Mouse (Mus musculus): ENCODE data around the gene Cnppd1. TPM values are rescaled to one million over a fixed set of nuclear protein-coding genes. Genes with fewer than 3 reads are reported as not detected.

Gene Cnppd1
- total and polyA plus RNA-seq, 3 experiments = 12.3 to 47.2 (median 16.2) TPM

GRCm38 (mm10) chr1:75142301-75143261 lies at the start of gene Cnppd1, which contains the start of gene Retreg2 (continued):
- TF ChIP-seq USF2 (conservative IDR thresholded peaks at IDR 0.05; ENCODE audit: low read depth, low read length) = peak; percentile 99

- Histone ChIP-seq H3K4me2 (ENCODE audit: insufficient read depth, low read depth, poor library complexity, severe bottlenecking) (peak within 1 kb of the TSS; percentile 86), H3K79me2 (replicated peaks; ENCODE audit: control insufficient read depth, extremely low read depth, insufficient read depth, poor library complexity, severe bottlenecking) (no peaks in the 10 kb centered on the region), H3K9ac (ENCODE audit: insufficient read depth, low read depth) (peak within 1 kb of the TSS; percentile 90), H3K4me1 (ENCODE audit: control insufficient read depth in 1 of 2, insufficient read depth in 2 of 2) (peaks cover 10 to 38% of the 10 kb centered on the region in 2 experiments), H3K4me3 (replicated peaks in 1 of 3; ENCODE audit: low read depth in 2 of 3, low read length in 2 of 3, poor library complexity in 1 of 3) (peak within 1 kb of the TSS; percentile 89 to 98 (median 97)), H3K9me3 (replicated peaks; ENCODE audit: low read length) (no peaks in the 10 kb centered on the region), H3K27me3 (replicated peaks) (no peaks in the 10 kb centered on the region), H3K27ac (ENCODE audit: insufficient read depth, low read depth) (peak within 1 kb of the TSS; percentile 93), H3K36me3 (replicated peaks in 1 of 2; ENCODE audit: control insufficient read depth in 1 of 2, insufficient read depth in 1 of 2, low read length in 1 of 2) (peaks cover 18 to 54% of the 10 kb centered on the region in 2 experiments)
- in situ Hi-C loops (cut with MboI; ENCODE audit: low pct_ligation_motif_present, low pct_unique_long_range_greater_than_20kb, low sequenced_read_pairs) = no loop called here
- dilution Hi-C loops (cut with MboI; ENCODE audit: extremely low pct_ligation_motif_present, extremely low pct_unique_long_range_greater_than_20kb, low sequenced_read_pairs) = no loop called here
- DNase-seq (ENCODE audit: extremely low read depth) = peak; percentile 98
- TF ChIP-seq HCFC1 (IDR thresholded peaks at IDR 0.05; ENCODE audit: low read depth, low read length) (peak; percentile 78), MAFK (IDR thresholded peaks at IDR 0.05; ENCODE audit: insufficient replicate concordance, low read length) (no peak), CHD1 (IDR thresholded peaks at IDR 0.05; ENCODE audit: low read depth, low read length) (no peak), NELFE (IDR thresholded peaks at IDR 0.05; ENCODE audit: low read depth, low read length) (peak; percentile 78), MEF2A (IDR thresholded peaks at IDR 0.05; ENCODE audit: borderline replicate concordance, low read depth, low read length) (peak; percentile 52; the same call in 1 of the 2 replicates), USF1 (IDR thresholded peaks at IDR 0.05; ENCODE audit: low read depth, low read length) (no peak), E2F4 (IDR thresholded peaks at IDR 0.05; ENCODE audit: insufficient replicate concordance, low read depth, low read length) (no peak), MAZ (IDR thresholded peaks at IDR 0.05; ENCODE audit: low read depth, low read length) (peak; percentile 68; the same call in 1 of the 2 replicates), UBTF (IDR thresholded peaks at IDR 0.05; ENCODE audit: low read depth, low read length) (no peak), TCF12 (IDR thresholded peaks at IDR 0.05; ENCODE audit: low read depth, low read length) (peak; percentile 51), GABPA (IDR thresholded peaks at IDR 0.05; ENCODE audit: insufficient replicate concordance, low read depth, low read length) (no peak; the same call in 1 of the 2 replicates), NRF1 (IDR thresholded peaks at IDR 0.05; ENCODE audit: low read depth, low read length) (peak; percentile 62), POLR2AphosphoS2 (IDR thresholded peaks at IDR 0.05; ENCODE audit: low read depth, low read length) (peak; percentile 72), ELF1 (IDR thresholded peaks at IDR 0.05; ENCODE audit: low read depth, low read length) (peak; percentile 67; the same call in 1 of the 2 replicates), ZMIZ1 (IDR thresholded peaks at IDR 0.05; ENCODE audit: low read depth, low read length) (peak; percentile 69; the same call in 1 of the 2 replicates), JUN (IDR thresholded peaks at IDR 0.05; ENCODE audit: insufficient read depth, low read depth, low read length) (no peak), POLR2A (IDR thresholded peaks at IDR 0.05; ENCODE audit: low read depth, low read length) (peak; percentile 63; the same call in 1 of the 2 replicates), ZKSCAN1 (IDR thresholded peaks at IDR 0.05; ENCODE audit: borderline replicate concordance, low read depth, low read length) (no peak), ZNF384 (IDR thresholded peaks at IDR 0.05; ENCODE audit: low read depth, low read length) (no peak), SMC3 (IDR thresholded peaks at IDR 0.05; ENCODE audit: low read depth, low read length) (no peak), RCOR1 (conservative IDR thresholded peaks at IDR 0.05; ENCODE audit: low read depth, low read length) (no peak), JUND (conservative IDR thresholded peaks at IDR 0.05; ENCODE audit: low read depth, low read length) (no peak), ZC3H11A (IDR thresholded peaks at IDR 0.05; ENCODE audit: low read depth, low read length) (no peak), SIN3A (IDR thresholded peaks at IDR 0.05; ENCODE audit: low read length) (peak; percentile 90), BHLHE40 (IDR thresholded peaks at IDR 0.05; ENCODE audit: low read depth, low read length) (no peak), TBP (conservative IDR thresholded peaks at IDR 0.05; ENCODE audit: low read depth, low read length) (peak; percentile 44; the same call in 1 of the 2 replicates), MYC (IDR thresholded peaks at IDR 0.05; ENCODE audit: low read depth, low read length) (peak; percentile 75; the same call in 1 of the 2 replicates), CTCF (conservative IDR thresholded peaks at IDR 0.05 in 1 of 2, IDR thresholded peaks at IDR 0.05 in 1 of 2; ENCODE audit: low read depth in 2 of 2, low read length in 2 of 2) (no peak; a peak in 1 of 4 replicates), ETS1 (conservative IDR thresholded peaks at IDR 0.05; ENCODE audit: low read depth, low read length) (no peak), USF2 (conservative IDR thresholded peaks at IDR 0.05; ENCODE audit: low read depth, low read length) (no peak), KAT2A (IDR thresholded peaks at IDR 0.05; ENCODE audit: insufficient replicate concordance, low read length) (peak; percentile 51; the same call in 1 of the 2 replicates), PAX5 (IDR thresholded peaks at IDR 0.05; ENCODE audit: low read length) (no peak)
These were observed 49.3 kb upstream of the Cnppd1 start, which contains the start of the genes Ankzf1 and Atg9a for GRCm38 (mm10) chr1:75191622-75192402. Ankzf1 (plus strand) TSS chr1:75192151. Atg9a (minus strand) TSS chr1:75192196.
